Mouse (Mus musculus) neural tube, embryonic 11.5 days (tissue): ENCODE measurements around the gene Sparc. TPM values are rescaled to one million over a fixed set of nuclear protein-coding genes. Genes with fewer than 3 reads are reported as not detected.

Source experiments
- ATAC-seq: fragments of 200-750 bp; cut with Nextera tagmentation; 2 replicates; pipeline ENCODE4 v1.8.0; 2017; ENCODE audit warnings: moderate number of reproducible peaks, mild to moderate bottlenecking, moderate TSS enrichment, moderate library complexity; ENCODE audit not compliant: insufficient read depth, low FRiP score, low TSS enrichment
- DNase-seq: peaks from one replicate; pipeline ENCODE4 v3.0.0-alpha.2; 2015; ENCODE audit warnings: low spot score
- H3K27ac ChIP-seq: fragments of 300-500 bp; sonication (generic); 2 replicates; pipeline ENCODE4 v1.5.1; 2014; ENCODE audit warnings: low read depth, mild to moderate bottlenecking, low read length
- H3K27me3 ChIP-seq: fragments of 300-500 bp; sonication (generic); 2 replicates; pipeline ENCODE4 v1.6.1; 2014; ENCODE audit warnings: mild to moderate bottlenecking, low read length, mixed read lengths; ENCODE audit not compliant: control insufficient read depth, insufficient read depth
- H3K36me3 ChIP-seq: fragments of 300-500 bp; sonication (generic); 2 replicates; pipeline ENCODE4 v1.6.1; 2014; ENCODE audit warnings: mild to moderate bottlenecking, low read length, moderate library complexity, mixed read lengths; ENCODE audit not compliant: control insufficient read depth, insufficient read depth
- H3K4me1 ChIP-seq: fragments of 300-500 bp; sonication (generic); 2 replicates; pipeline ENCODE4 v1.6.1; 2014; ENCODE audit warnings: low read length, mixed read lengths; ENCODE audit not compliant: control insufficient read depth, insufficient read depth
- H3K4me2 ChIP-seq: fragments of 300-500 bp; sonication (generic); 2 replicates; pipeline ENCODE4 v1.6.1; 2014; ENCODE audit warnings: low read depth, mild to moderate bottlenecking, moderate library complexity
- H3K4me3 ChIP-seq: fragments of 300-500 bp; sonication (generic); 2 replicates; pipeline ENCODE4 v1.5.1; 2014; ENCODE audit warnings: low read depth, low read length
- H3K9ac ChIP-seq: fragments of 300-500 bp; sonication (generic); 2 replicates; pipeline ENCODE4 v1.6.1; 2014; ENCODE audit warnings: mild to moderate bottlenecking, low read length
- H3K9me3 ChIP-seq: fragments of 300-500 bp; sonication (generic); 2 replicates; pipeline ENCODE4 v1.6.1; 2016; ENCODE audit warnings: low read length; ENCODE audit not compliant: control insufficient read depth
- WGBS: fragments of 180-500 bp; shearing (Covaris S2); extraction: QIAGEN DNeasy Blood & Tissue Kit; methylation state at CpG from one replicate; pipeline ENCODE4 v1.1.7; 2014; 5-methylcytosine and 5-hydroxymethylcytosine counted together
- polyA plus RNA-seq: library from polyadenylated mRNA; unstranded; fragments of >200 nt; fragmentation: Nextera tagmentation; extraction: Ambion mirVana; gene quantifications from 2 replicates; pipeline ENCODE4 v1.2.1, GENCODE M21; 2014

Sparc gene
- polyA plus RNA-seq, 1 experiment from 2014 or later, result 450 TPM

DNA sequence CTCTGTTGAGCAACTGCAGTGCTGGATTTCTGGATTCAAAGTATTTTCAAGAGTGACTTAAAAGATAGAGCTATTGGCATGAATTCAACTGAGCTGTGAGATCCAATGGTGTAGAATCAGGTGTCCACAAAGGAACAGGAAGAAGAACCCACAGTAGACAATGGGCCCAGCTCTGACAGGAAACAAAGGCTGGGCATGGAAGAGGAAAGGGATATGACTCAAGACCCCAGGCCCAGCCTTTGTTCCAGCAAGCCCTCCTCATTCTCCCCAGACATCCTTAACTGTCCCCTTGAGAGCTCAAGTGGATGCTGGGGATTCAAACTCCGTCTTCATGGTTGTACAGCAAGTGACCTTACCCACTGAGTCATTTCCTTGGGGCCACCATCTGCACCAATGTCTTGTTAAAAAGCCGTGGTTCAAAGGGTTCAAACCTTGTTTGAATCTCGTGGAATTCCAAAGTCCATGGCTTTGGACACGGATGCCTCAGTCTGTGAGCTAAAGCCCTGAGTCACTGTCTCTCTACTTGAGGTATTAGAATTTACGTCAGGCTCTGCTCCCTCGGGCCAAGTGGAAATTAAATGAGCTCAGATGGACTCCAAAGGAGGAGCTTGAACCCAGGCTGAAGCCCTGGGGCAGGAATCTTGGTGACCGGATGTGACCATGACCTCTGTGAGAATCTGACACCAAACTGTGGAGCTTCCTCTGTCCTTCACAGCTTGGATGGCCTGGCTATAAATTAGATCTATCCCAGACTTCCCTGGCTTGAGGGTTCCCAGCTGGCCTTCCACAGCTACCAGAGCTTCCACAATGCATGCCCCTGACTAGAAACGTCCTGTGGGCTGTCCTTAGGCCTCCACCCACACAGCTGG is 17.1 kb downstream of the Sparc start:
- Histone ChIP-seq H3K27ac (no peak overlapping the region), H3K4me3 (no peak overlapping the region), H3K36me3 (peaks cover 4% of the 10 kb centered on the region; the same call in 1 of the 2 replicates), H3K4me2 (no peak overlapping the region), H3K9ac (no peak overlapping the region), H3K4me1 (no peaks in the 10 kb centered on the region), H3K9me3 (no peaks in the 10 kb centered on the region), H3K27me3 (no peaks in the 10 kb centered on the region)
- no peak for ATAC-seq
- 66% methylated on average over 8 of the region's 8 CpGs for WGBS
- no peak for DNase-seq

- Histone ChIP-seq H3K27ac (no peak overlapping the region), H3K27me3 (no peaks in the 10 kb centered on the region), H3K9ac (no peak overlapping the region), H3K4me2 (no peak overlapping the region), H3K4me3 (no peak overlapping the region), H3K36me3 (peaks cover 4% of the 10 kb centered on the region; the same call in 1 of the 2 replicates), H3K4me1 (no peaks in the 10 kb centered on the region), H3K9me3 (no peaks in the 10 kb centered on the region)
- no peak for ATAC-seq
- DNase-seq, result no peak
- 88% methylated on average over 9 of the region's 9 CpGs for WGBS
Observed at GRCm38 (mm10) chr11:55404659-55405457, 18.1 kb downstream of the Sparc start.

DNA sequence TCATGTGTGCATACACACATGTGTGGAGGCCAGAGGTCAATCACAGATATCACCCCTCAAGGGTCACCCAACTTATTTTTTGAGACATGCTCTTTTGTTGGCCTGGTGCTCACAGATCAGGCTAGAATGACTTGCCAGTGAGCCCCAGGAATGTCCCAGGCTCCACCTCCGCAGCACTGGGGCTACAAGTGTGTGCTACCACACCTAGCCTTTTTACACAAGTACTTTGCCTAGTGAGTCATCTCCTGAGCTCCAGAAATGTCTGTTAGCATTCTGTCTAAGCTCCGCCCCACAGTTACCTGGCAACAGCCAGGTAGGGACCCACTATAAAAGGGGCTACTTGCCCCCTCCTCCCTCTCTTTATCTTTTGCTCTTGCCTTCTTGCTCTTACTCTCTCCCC is 22.1 kb downstream of the Sparc start:
- Histone ChIP-seq H3K27me3 (no peaks in the 10 kb centered on the region), H3K4me1 (no peaks in the 10 kb centered on the region), H3K9me3 (no peaks in the 10 kb centered on the region), H3K4me3 (no peak overlapping the region), H3K27ac (no peak overlapping the region), H3K36me3 (peaks cover 10% of the 10 kb centered on the region), H3K4me2 (no peak overlapping the region), H3K9ac (no peak overlapping the region)
- WGBS, result 95% methylated on average over 2 of the region's 2 CpGs
- DNase-seq (no peak), ATAC-seq (no peak)

- Histone ChIP-seq H3K4me2 (no peak overlapping the region), H3K27me3 (no peaks in the 10 kb centered on the region), H3K9ac (no peak overlapping the region), H3K4me1 (no peaks in the 10 kb centered on the region), H3K9me3 (no peaks in the 10 kb centered on the region), H3K27ac (no peak overlapping the region), H3K4me3 (no peak overlapping the region), H3K36me3 (peaks cover 8% of the 10 kb centered on the region)
- ATAC-seq, result no peak
- no peak for DNase-seq
- WGBS, result 96% methylated on average over 8 of the region's 8 CpGs
Observed at GRCm38 (mm10) chr11:55398371-55398770, 24.6 kb downstream of the Sparc start.

- Histone ChIP-seq H3K4me1 (no peaks in the 10 kb centered on the region), H3K27me3 (no peaks in the 10 kb centered on the region), H3K36me3 (peaks cover 8% of the 10 kb centered on the region), H3K9ac (no peak overlapping the region), H3K27ac (no peak overlapping the region), H3K4me2 (no peak overlapping the region), H3K4me3 (no peak overlapping the region), H3K9me3 (no peaks in the 10 kb centered on the region)
- ATAC-seq, result no peak
- DNase-seq, result no peak
- 88% methylated on average over 9 of the region's 9 CpGs for WGBS
Observed at GRCm38 (mm10) chr11:55397441-55397840, 25.5 kb downstream of the Sparc start.

GRCm38 (mm10) chr11:55397036-55397435 is 25.9 kb downstream of the Sparc start:
- H3K27me3 ChIP-seq, result no peaks in the 10 kb centered on the region
- DNase-seq (no peak), ATAC-seq (no peak)
- no peak overlapping the region for H3K27ac ChIP-seq
- no peak overlapping the region for H3K4me3 ChIP-seq
- 87% methylated on average over 2 of the region's 2 CpGs for WGBS
- peaks cover 8% of the 10 kb centered on the region for H3K36me3 ChIP-seq
- no peak overlapping the region for H3K4me2 ChIP-seq
- H3K9me3 ChIP-seq, result no peaks in the 10 kb centered on the region
- H3K4me1 ChIP-seq, result no peaks in the 10 kb centered on the region
- no peak overlapping the region for H3K9ac ChIP-seq

DNA sequence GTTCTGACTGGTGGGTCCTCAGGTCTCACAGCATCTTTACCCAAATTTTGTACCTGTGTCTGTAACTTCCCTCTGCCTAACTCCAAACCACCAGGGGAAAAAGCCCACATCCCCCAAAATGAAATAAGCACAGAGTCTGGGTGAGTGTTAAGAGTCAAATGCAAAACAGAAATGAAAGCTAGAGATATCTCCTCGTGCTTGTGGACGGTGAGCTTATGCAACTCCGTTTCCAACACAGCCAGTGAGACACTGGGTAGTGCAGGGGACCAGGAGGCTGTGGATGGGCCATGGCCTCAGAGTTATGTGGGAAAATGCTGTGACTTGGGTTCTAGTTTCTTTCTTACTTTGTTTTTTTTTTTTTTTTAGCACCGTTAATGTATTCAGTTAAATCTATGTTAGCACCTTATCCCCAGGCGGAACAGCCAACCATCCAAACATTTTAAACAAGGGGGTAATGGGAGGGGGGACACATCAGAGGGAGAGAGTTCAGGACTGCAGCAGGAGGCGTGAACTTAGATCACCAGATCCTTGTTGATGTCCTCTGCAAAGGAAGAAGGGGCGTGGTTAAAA is 27.8 kb downstream of the Sparc start:
- Histone ChIP-seq H3K4me3 (no peak overlapping the region), H3K36me3 (peaks cover 8% of the 10 kb centered on the region), H3K4me2 (no peak overlapping the region), H3K27ac (no peak overlapping the region), H3K27me3 (no peaks in the 10 kb centered on the region), H3K9me3 (no peaks in the 10 kb centered on the region), H3K4me1 (no peaks in the 10 kb centered on the region), H3K9ac (no peak overlapping the region)
- WGBS, result 85% methylated on average over 7 of the region's 7 CpGs
- DNase-seq (no peak), ATAC-seq (no peak)

GRCm38 (mm10) chr11:55394592-55394991 is 28.4 kb downstream of the Sparc start:
- Histone ChIP-seq H3K4me1 (no peaks in the 10 kb centered on the region), H3K4me2 (no peak overlapping the region), H3K9me3 (no peaks in the 10 kb centered on the region), H3K27me3 (no peaks in the 10 kb centered on the region), H3K36me3 (peaks cover 8% of the 10 kb centered on the region), H3K27ac (no peak overlapping the region), H3K9ac (no peak overlapping the region), H3K4me3 (no peak overlapping the region)
- ATAC-seq (no peak), DNase-seq (no peak)
- WGBS, result 85% methylated on average over 6 of the region's 6 CpGs
